Mouse (Mus musculus) testis, postnatal 14 days (tissue): ENCODE data around the gene Mrgpra9.
"Not testable (repeated sequence)": the region's sequence is repeated elsewhere in the genome, so short reads cannot be mapped to it uniquely, and the experiment has no call there.

ENCODE experiments used
- DNase-seq: peaks from one replicate; pipeline ENCODE4 v3.0.0; 2021; ENCODE audit warnings: low spot score

Gene Mrgpra9

GRCm38 (mm10) chr7:47252770-47253169 lies at the start of gene Mrgpra9:
Gene Mrgpra9 (minus strand): TSS chr7:47252848.
- no peak for DNase-seq

GRCm38 (mm10) chr7:47299612-47300011 lies 47.0 kb upstream of the Mrgpra9 start:
- not testable (repeated sequence) for DNase-seq

GRCm38 (mm10) chr7:47271547-47271946 lies 18.9 kb upstream of the Mrgpra9 start:
- DNase-seq: not testable (repeated sequence)

GRCm38 (mm10) chr7:47244658-47245057 lies 8.0 kb downstream of the Mrgpra9 start:
- DNase-seq: no peak

GRCm38 (mm10) chr7:47204830-47205229 lies 47.8 kb downstream of the Mrgpra9 start, which contains the start of gene Mrgpra6:
Gene Mrgpra6 (minus strand): TSS chr7:47204920.
- no peak for DNase-seq

GRCm38 (mm10) chr7:47195271-47195670 lies 57.4 kb downstream of the Mrgpra9 start:
- no peak for DNase-seq
